Mouse (Mus musculus) mature B cell (primary cell): ENCODE measurements at regions not wholly inside any gene's neighbourhood (a gene's known extent, or its start where the extent isn't known, plus 50 kb on each side); places are given as distances from the start of the nearest gene placed in this dataset.

Experiments
- in situ Hi-C: fragments of 300-500 bp; cut with MboI; formaldehyde crosslinking; loops from 2 replicates; pipeline ENCODE4 v1.14.3; 2019

GRCm38 (mm10) chr16:93075488-93075887, 249.5 kb upstream of the Runx1 start:
- in situ Hi-C loops, result no loop called here

- in situ Hi-C loops, result no loop called here
Observed at GRCm38 (mm10) chr16:93072156-93072555, 246.2 kb upstream of the Runx1 start.

GRCm38 (mm10) chr16:93071726-93072125, 245.8 kb upstream of the Runx1 start:
- in situ Hi-C loops, result no loop called here

- in situ Hi-C loops, result no loop called here
Observed at GRCm38 (mm10) chr16:93066821-93067220, 240.9 kb upstream of the Runx1 start.

GRCm38 (mm10) chr16:93061475-93062179, 235.7 kb upstream of the Runx1 start:
- in situ Hi-C loops, result no loop called here

- in situ Hi-C loops, result no loop called here
Observed at GRCm38 (mm10) chr16:93056295-93056694, 230.3 kb upstream of the Runx1 start.

GRCm38 (mm10) chr16:93055545-93055944, 229.6 kb upstream of the Runx1 start:
- in situ Hi-C loops, result no loop called here

- in situ Hi-C loops, result no loop called here
Observed at GRCm38 (mm10) chr16:93051233-93051632, 225.3 kb upstream of the Runx1 start.

GRCm38 (mm10) chr16:93048418-93048932, 222.5 kb upstream of the Runx1 start:
- in situ Hi-C loops, result no loop called here

GRCm38 (mm10) chr16:93047594-93047993, 221.6 kb upstream of the Runx1 start:
- in situ Hi-C loops, result no loop called here

GRCm38 (mm10) chr16:93046221-93046620, 220.3 kb upstream of the Runx1 start:
- in situ Hi-C loops, result no loop called here

- in situ Hi-C loops, result no loop called here
Observed at GRCm38 (mm10) chr16:93043355-93043754, 217.4 kb upstream of the Runx1 start.

- in situ Hi-C loops, result no loop called here
Observed at GRCm38 (mm10) chr16:93042941-93043340, 217.0 kb upstream of the Runx1 start.

- in situ Hi-C loops, result no loop called here
Observed at GRCm38 (mm10) chr16:93042491-93042890, 216.5 kb upstream of the Runx1 start.

GRCm38 (mm10) chr16:93041887-93042286, 215.9 kb upstream of the Runx1 start:
- in situ Hi-C loops, result no loop called here

GRCm38 (mm10) chr16:93041399-93041798, 215.4 kb upstream of the Runx1 start:
- in situ Hi-C loops, result no loop called here

GRCm38 (mm10) chr16:93035626-93036025, 209.7 kb upstream of the Runx1 start:
- in situ Hi-C loops, result no loop called here

GRCm38 (mm10) chr16:93033943-93034342, 208.0 kb upstream of the Runx1 start:
- in situ Hi-C loops, result no loop called here

GRCm38 (mm10) chr16:93031624-93032023, 205.7 kb upstream of the Runx1 start:
- in situ Hi-C loops, result no loop called here

- in situ Hi-C loops, result no loop called here
Observed at GRCm38 (mm10) chr16:93028640-93029039, 202.7 kb upstream of the Runx1 start.

GRCm38 (mm10) chr16:93028016-93028415, 202.1 kb upstream of the Runx1 start:
- in situ Hi-C loops, result no loop called here

- in situ Hi-C loops, result no loop called here
Observed at GRCm38 (mm10) chr16:93026094-93026648, 200.2 kb upstream of the Runx1 start.

- in situ Hi-C loops, result no loop called here
Observed at GRCm38 (mm10) chr16:93019800-93020555, 194.0 kb upstream of the Runx1 start.
